Mouse (Mus musculus): ENCODE data around the gene Rreb1.

GRCm38 (mm10) chr13:37845156-37845555 is 67.0 kb downstream of the Rreb1 start:
- TF ChIP-seq FLI1 (IDR thresholded peaks at IDR 0.05; ENCODE audit: low read length), result no peak
- TF ChIP-seq GATA1 (IDR thresholded peaks at IDR 0.05; ENCODE audit: borderline replicate concordance, low read length), result no peak

All from megakaryocyte, embryonic 14.5 days (primary cell).